Mouse (Mus musculus) liver, embryonic 11.5 days (tissue): ENCODE measurements around the gene Six2. TPM values are rescaled to one million over a fixed set of nuclear protein-coding genes. Genes with fewer than 3 reads are reported as not detected.

Experiments
- ATAC-seq: fragments of 200-750 bp; cut with Nextera tagmentation; replicated peaks from 2 replicates; pipeline ENCODE4 v1.8.0; 2017; ENCODE audit warnings: moderate number of reproducible peaks, mild to moderate bottlenecking, moderate TSS enrichment, moderate library complexity; ENCODE audit not compliant: low FRiP score
- DNase-seq: peaks from one replicate; pipeline ENCODE4 v3.0.0-alpha.2; 2017; ENCODE audit warnings: low spot score
- H3K27ac ChIP-seq: fragments of 300-500 bp; sonication (generic); 2 replicates; pipeline ENCODE4 v1.5.1; 2014; ENCODE audit warnings: mild to moderate bottlenecking, low read depth, low read length, control low read depth
- H3K27me3 ChIP-seq: fragments of 300-500 bp; sonication (generic); replicated peaks from 2 replicates; pipeline ENCODE4 v1.6.1; 2014; ENCODE audit warnings: low read length, mixed read lengths; ENCODE audit not compliant: control insufficient read depth, insufficient read depth
- H3K36me3 ChIP-seq: fragments of 300-500 bp; sonication (generic); 2 replicates; pipeline ENCODE4 v1.6.1; 2014; ENCODE audit warnings: mild to moderate bottlenecking, low read length, moderate library complexity, mixed read lengths; ENCODE audit not compliant: control insufficient read depth, insufficient read depth
- H3K4me1 ChIP-seq: fragments of 300-500 bp; sonication (generic); replicated peaks from 2 replicates; pipeline ENCODE4 v1.6.1; 2014; ENCODE audit warnings: low read length, mixed read lengths; ENCODE audit not compliant: control insufficient read depth, insufficient read depth
- H3K4me2 ChIP-seq: fragments of 300-500 bp; sonication (generic); 2 replicates; pipeline ENCODE4 v1.6.1; 2014; ENCODE audit warnings: mild to moderate bottlenecking, control low read depth, moderate library complexity
- H3K4me3 ChIP-seq: fragments of 300-500 bp; sonication (generic); 2 replicates; pipeline ENCODE4 v1.5.1; 2014; ENCODE audit warnings: low read depth, low read length, control low read depth
- H3K9ac ChIP-seq: fragments of 300-500 bp; sonication (generic); 2 replicates; pipeline ENCODE4 v1.6.1; 2014; ENCODE audit warnings: low read depth, low read length, control low read depth
- H3K9me3 ChIP-seq: fragments of 300-500 bp; sonication (generic); 2 replicates; pipeline ENCODE4 v1.6.1; 2016; ENCODE audit warnings: low read length, inconsistent platforms, mixed read lengths; ENCODE audit not compliant: control insufficient read depth
- WGBS: fragments of 180-500 bp; shearing (Covaris S2); extraction: QIAGEN DNeasy Blood & Tissue Kit; methylation state at CpG from one replicate; pipeline ENCODE4 v1.1.7; 2014; 5-methylcytosine and 5-hydroxymethylcytosine counted together
- polyA plus RNA-seq: library from polyadenylated mRNA; unstranded; fragments of >200 nt; fragmentation: Nextera tagmentation; extraction: Ambion mirVana; gene quantifications from 2 replicates; pipeline ENCODE4 v1.2.1, GENCODE M21; 2014

Six2 gene
- polyA plus RNA-seq, 1 experiment from 2014 or later, result 1.0 TPM

- Histone ChIP-seq H3K9ac (no peak overlapping the region), H3K36me3 (no peaks in the 10 kb centered on the region), H3K4me3 (no peak overlapping the region), H3K27me3 (peaks cover 86% of the 10 kb centered on the region), H3K4me2 (no peak overlapping the region), H3K9me3 (peaks cover 2% of the 10 kb centered on the region; the same call in 1 of the 2 replicates), H3K27ac (no peak overlapping the region), H3K4me1 (peaks cover 3% of the 10 kb centered on the region)
- WGBS, result 4% methylated on average over 23 of the region's 23 CpGs
- no peak for ATAC-seq
- peak; percentile 37 for DNase-seq
Observed at GRCm38 (mm10) chr17:85692594-85692993, 4.5 kb upstream of the Six2 start.

DNA sequence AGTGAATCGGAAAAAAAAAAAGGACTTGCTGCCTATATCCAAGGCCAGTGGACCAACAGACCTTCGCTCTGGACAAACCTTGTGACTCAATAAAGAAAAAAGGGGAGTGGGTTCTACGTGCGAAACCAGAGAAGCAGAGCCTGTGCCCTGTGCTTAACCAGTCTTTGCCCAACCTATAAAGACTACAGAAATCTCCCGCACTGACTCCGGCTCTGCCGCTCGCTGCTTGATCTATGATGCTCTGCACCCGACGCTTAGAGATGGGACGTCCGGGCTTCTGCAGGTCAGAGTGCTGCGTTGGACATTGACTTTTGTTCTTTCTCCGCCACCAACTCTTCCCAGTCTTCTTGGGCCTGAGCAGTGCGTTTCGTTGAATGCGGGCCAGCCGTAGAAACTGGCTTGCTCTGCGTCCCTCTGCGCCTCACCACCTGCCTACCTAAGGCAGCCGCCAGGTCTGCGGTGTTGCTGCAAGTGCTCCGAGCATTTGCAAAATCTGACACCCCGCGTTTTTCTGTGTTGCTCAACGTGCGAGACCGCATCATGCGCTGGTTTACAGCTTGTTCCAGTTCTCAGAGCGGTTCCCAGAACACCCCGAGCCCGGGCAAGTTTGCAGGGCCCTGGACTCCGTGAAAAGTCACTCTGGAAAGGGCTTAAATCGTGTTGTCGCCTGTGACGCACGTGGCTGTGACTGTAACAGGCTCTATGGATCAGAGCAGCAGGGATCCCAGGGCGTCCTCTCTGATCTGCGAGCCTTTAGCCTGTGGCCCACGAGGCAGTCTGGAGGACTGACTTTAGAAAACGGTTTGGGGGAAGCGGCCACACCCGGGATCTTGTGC is 3.8 kb upstream of the Six2 start:
- peaks cover 5% of the 10 kb centered on the region for H3K4me1 ChIP-seq
- H3K36me3 ChIP-seq, result no peaks in the 10 kb centered on the region
- DNase-seq (peak; percentile 52), ATAC-seq (no peak)
- H3K27ac ChIP-seq, result no peak overlapping the region
- H3K9me3 ChIP-seq, result peaks cover 2% of the 10 kb centered on the region; the same call in 1 of the 2 replicates
- H3K4me2 ChIP-seq, result no peak overlapping the region
- H3K9ac ChIP-seq, result no peak overlapping the region
- peaks cover 89% of the 10 kb centered on the region for H3K27me3 ChIP-seq
- H3K4me3 ChIP-seq, result no peak overlapping the region
- WGBS, result 4% methylated on average over 43 of the region's 43 CpGs

GRCm38 (mm10) chr17:85690969-85691335 is 2.9 kb upstream of the Six2 start:
- Histone ChIP-seq H3K4me1 (peaks cover 5% of the 10 kb centered on the region), H3K9ac (no peak overlapping the region), H3K36me3 (no peaks in the 10 kb centered on the region), H3K27ac (no peak overlapping the region), H3K27me3 (peaks cover 96% of the 10 kb centered on the region), H3K4me2 (no peak overlapping the region), H3K4me3 (no peak overlapping the region), H3K9me3 (peaks cover 2% of the 10 kb centered on the region; the same call in 1 of the 2 replicates)
- WGBS, result 6% methylated on average over 4 of the region's 4 CpGs
- no peak for DNase-seq
- no peak for ATAC-seq

DNA sequence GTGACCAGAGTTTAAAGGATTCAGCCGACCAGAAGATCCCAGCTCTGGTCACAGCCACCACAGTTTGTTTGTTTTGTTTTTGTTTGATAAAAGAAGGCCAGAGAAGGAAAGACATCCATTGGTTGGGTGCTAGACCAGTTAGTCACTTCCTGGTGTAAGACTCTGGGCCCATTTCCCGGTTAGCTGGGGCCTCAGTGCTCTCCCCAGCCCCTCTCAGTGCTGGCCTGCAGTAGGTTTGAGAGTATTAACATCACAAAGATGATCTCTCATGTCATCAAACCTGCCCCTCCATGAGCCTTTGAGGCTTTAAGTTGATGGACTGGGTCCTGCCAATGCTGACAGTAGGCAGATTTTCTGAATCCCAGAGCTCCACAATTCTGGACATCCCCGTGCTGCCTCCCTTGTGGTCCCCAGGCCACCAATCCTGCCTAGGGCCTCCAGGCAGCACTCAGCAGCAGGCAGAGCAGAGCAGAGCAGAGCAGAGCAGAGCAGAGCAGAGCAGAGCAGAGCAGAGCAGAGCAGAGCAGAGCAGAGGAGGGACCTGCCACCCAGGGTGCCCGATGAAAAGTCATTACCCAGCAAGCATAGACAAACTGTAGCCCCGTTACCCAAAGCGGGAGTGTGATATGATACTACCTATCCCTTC is 2.4 kb upstream of the Six2 start:
- no peak overlapping the region for H3K4me3 ChIP-seq
- no peak overlapping the region for H3K4me2 ChIP-seq
- H3K36me3 ChIP-seq, result no peaks in the 10 kb centered on the region
- peaks cover 96% of the 10 kb centered on the region for H3K27me3 ChIP-seq
- H3K27ac ChIP-seq, result no peak overlapping the region
- H3K4me1 ChIP-seq, result peaks cover 5% of the 10 kb centered on the region
- 7% methylated on average over 6 of the region's 6 CpGs for WGBS
- H3K9ac ChIP-seq, result no peak overlapping the region
- peaks cover 2% of the 10 kb centered on the region; the same call in 1 of the 2 replicates for H3K9me3 ChIP-seq
- ATAC-seq (no peak), DNase-seq (no peak)

DNA sequence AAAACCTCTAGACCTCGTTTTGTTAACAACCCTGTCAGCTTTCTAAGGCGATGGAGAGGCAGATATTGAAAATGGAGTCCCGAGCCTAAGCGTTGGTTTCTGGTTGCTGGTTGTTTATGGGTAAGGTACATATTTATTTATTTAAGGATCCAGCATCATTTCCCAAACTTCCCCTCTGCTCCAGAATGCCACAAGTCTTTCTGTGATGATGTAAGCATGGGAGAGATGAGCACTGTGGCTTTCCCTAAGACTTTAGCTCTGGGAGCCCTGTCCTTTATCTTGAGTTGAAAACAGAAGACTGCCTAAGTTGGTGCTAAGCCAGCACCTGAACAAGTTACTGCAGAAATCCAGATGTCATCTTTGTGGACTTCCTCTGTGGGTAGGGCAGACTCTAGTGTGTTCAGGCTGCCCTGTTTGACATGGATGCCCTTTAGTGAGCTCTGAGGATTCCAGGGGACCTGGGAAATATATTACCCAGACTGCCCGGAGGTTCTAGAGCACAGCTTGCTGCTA is 1.8 kb upstream of the Six2 start:
- Histone ChIP-seq H3K27me3 (peaks cover 100% of the 10 kb centered on the region), H3K36me3 (no peaks in the 10 kb centered on the region), H3K4me3 (no peak overlapping the region), H3K4me2 (no peak overlapping the region), H3K9me3 (peaks cover 2% of the 10 kb centered on the region; the same call in 1 of the 2 replicates), H3K9ac (no peak overlapping the region), H3K4me1 (peaks cover 5% of the 10 kb centered on the region), H3K27ac (no peak overlapping the region)
- DNase-seq (no peak), ATAC-seq (no peak)
- 18% methylated on average over 5 of the region's 5 CpGs for WGBS

DNA sequence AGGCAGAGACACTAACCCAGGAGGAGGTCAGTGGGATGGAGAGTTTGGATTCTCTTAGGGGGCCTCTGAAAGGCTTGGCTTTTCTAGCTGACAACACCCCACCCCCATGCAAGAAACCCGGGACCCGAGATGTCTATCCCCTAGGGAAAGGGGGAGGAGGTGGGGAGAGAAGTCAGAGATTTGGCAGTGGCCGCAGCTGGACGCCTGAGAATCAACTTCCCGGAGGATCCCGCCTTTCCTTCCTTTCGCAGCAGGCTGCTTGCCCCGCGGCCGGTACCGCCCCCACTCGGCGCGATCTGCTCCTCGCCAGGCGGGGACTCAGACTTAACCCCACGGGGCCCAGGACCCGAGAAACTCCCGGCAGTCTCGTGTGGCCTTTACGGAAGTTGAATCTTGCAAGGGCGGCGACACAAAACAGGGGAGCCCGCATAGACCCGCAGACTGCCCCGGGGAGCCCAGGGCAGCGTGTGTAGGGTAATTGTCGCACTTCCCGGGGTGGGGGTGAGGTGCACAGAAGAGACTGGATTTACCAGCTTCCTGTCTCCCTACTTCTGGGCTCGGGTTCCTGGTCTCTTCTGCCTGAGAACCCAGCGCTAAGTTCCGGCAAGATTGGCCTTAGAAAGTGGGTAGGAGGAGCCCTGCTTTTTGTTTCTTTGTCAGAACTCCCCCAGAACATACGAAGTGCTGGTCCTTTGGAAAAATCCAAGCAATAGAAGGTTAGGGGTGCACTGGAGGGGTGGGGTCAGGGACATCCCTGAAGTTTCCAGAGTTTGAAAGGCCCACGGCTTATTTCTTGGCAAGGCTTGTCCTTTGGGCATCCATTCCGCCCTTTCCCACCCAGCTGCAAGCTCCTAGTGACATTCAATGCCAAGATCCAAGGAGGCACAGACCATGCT is 1.1 kb upstream of the Six2 start:
- Histone ChIP-seq H3K27me3 (peaks cover 99% of the 10 kb centered on the region), H3K36me3 (no peaks in the 10 kb centered on the region), H3K4me3 (peak overlapping the region; percentile 47; the same call in 1 of the 2 replicates), H3K9ac (no peak overlapping the region), H3K27ac (no peak overlapping the region), H3K4me2 (peak overlapping the region; percentile 59), H3K4me1 (peaks cover 5% of the 10 kb centered on the region), H3K9me3 (no peaks in the 10 kb centered on the region)
- peak; percentile 41 for DNase-seq
- WGBS, result 2% methylated on average over 35 of the region's 35 CpGs
- no peak for ATAC-seq

DNA sequence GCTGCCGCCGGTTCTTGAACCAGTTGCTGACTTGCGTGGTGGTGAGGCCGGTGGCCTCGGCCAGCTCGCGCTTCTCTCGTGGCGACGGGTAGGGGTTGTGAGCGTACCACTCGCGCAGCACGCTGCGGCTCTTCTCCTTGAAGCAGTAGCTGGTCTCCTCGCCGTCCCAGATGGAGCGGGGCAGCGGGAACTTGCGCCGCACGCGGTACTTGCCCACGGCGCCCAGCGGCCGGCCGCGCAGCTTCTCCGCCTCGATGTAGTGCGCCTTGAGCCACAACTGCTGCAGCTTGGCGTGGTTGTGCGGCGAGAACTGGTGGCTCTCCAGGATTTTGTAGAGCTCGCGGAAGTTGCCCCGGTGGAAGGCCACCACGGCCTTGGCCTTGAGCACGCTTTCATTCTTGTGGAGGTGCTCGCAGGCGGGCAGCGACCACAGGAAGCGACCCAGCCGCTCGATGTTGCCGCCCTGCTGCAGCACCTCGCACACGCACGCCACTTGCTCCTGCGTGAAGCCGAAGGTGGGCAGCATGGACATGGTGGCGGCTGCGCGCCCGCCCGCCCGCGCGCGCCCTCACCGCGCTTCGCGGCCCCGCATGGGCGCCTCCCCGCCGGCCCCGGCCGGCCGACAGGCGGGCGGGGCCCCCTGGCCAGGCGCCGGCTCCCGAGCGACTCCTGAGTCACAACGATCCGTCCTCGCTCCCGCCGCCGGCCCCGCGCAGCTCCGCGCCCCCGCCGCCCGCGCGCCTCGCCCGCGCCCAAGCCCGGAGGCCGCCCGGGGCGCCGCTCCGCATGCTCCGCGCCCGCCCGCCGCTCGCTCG is 446 bp downstream of the Six2 start:
- Histone ChIP-seq H3K4me3 (peak overlapping the region; percentile 47), H3K9me3 (no peaks in the 10 kb centered on the region), H3K4me2 (peak overlapping the region; percentile 59), H3K4me1 (peaks cover 5% of the 10 kb centered on the region), H3K27ac (no peak overlapping the region), H3K36me3 (no peaks in the 10 kb centered on the region), H3K9ac (no peak overlapping the region; the same call in 1 of the 2 replicates), H3K27me3 (peaks cover 99% of the 10 kb centered on the region)
- WGBS, result 1% methylated on average over 102 of the region's 109 CpGs
- peak; percentile 30 for ATAC-seq
- DNase-seq, result peak; percentile 52
